Comparison of ENCODE assay signal across 9 mouse cellular contexts in the genomic region with DNA sequence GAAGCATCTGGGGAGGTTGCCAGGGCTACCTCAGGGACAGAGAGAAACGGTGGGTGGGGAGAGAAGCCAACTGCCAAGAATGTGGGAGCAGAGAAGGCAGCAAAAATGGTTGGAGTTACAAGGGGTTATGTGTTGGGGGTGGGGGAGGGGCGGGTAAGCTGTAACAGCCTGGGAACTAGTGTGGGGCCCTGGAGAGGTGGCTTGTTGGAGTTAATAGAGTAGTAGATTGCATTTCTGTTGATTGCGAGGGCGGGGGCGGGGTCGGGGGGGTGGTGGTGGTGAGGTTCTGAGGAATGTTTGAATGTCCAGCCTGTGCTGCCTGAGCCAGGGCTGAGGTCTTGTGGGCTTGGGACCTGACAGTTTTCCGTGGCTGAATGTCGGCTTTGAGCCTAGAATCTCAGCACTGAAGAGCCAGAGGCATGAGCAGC. TPM values are rescaled to one million over a fixed set of nuclear protein-coding genes. Genes with fewer than 3 reads are reported as not detected.
DNase-seq lines count a peak whose midpoint lies in the region; ATAC-seq and TF ChIP-seq lines count a peak whose summit lies in the region.
"Had no signal": no experiment of that assay in that cellular context is flagged by ENCODE, and none has a peak within 500 bp of the region (broad histone marks: within the 10 kb centered on the region; RNA-seq: fewer than 3 reads in every experiment).

No protein-coding gene starts in this region.

- H3K4me1 ChIP-seq in ES-E14 (ENCODE audit: control insufficient read depth in 2 of 2, insufficient read depth in 2 of 2, low read length in 2 of 2, poor library complexity in 1 of 2): peaks cover 0 to 6% of the 10 kb centered on the region in 2 experiments; a peak in 2 of 4 replicates
- peaks cover 16% of the 10 kb centered on the region; the same call in 1 of the 2 replicates for H3K4me1 ChIP-seq in embryonic facial prominence, embryonic 15.5 days
- H3K4me1 ChIP-seq in limb, embryonic 14.5 days (ENCODE audit: control insufficient read depth, insufficient read depth, low read length): peaks cover 12% of the 10 kb centered on the region

- H3K4me2 ChIP-seq in embryonic facial prominence, embryonic 15.5 days (replicated peaks): peak overlapping the region; percentile 19
- H3K4me2 ChIP-seq in limb, embryonic 14.5 days (replicated peaks; ENCODE audit: low read depth, low read length, severe bottlenecking): peak overlapping the region; percentile 16

- H3K36me3 ChIP-seq in ES-E14 (ENCODE audit: control insufficient read depth, insufficient read depth, low read length, poor library complexity, severe bottlenecking): peaks cover 2% of the 10 kb centered on the region; the same call in 1 of the 2 replicates
- H3K36me3 ChIP-seq in embryonic facial prominence, embryonic 15.5 days: peaks cover 8% of the 10 kb centered on the region
- H3K36me3 ChIP-seq in limb, embryonic 14.5 days (ENCODE audit: control insufficient read depth, insufficient read depth, low read length): peaks cover 7% of the 10 kb centered on the region

- H3K27me3 ChIP-seq in embryonic facial prominence, embryonic 15.5 days: no peaks in the 10 kb centered on the region
- no peaks in the 10 kb centered on the region for H3K27me3 ChIP-seq in limb, embryonic 14.5 days (ENCODE audit: control insufficient read depth, insufficient read depth, low read length)

- H3K27ac ChIP-seq in ES-E14 (ENCODE audit: insufficient read depth, low read depth, low read length, poor library complexity, severe bottlenecking): 0 out of 2 replicates have a peak overlapping the region, but pooled peaks have one; percentile 31
- H3K27ac ChIP-seq in embryonic facial prominence, embryonic 15.5 days (replicated peaks): peak overlapping the region; percentile 28; the same call in 1 of the 2 replicates
- H3K27ac ChIP-seq in limb, embryonic 14.5 days (replicated peaks; ENCODE audit: low read depth, low read length): peak overlapping the region; percentile 69

- peak; percentile 47; the same call in 1 of the 2 replicates for ATAC-seq in embryonic facial prominence, embryonic 15.5 days (ENCODE audit: insufficient number of reproducible peaks, low FRiP score, low TSS enrichment, low read depth)
- peak; percentile 61 for ATAC-seq in limb, embryonic 14.5 days (ENCODE audit: low FRiP score, low read depth)

- TF ChIP-seq POLR2A in limb, embryonic 14.5 days (IDR thresholded peaks at IDR 0.05; ENCODE audit: borderline replicate concordance, extremely low read depth, insufficient read depth, insufficient read length): no peak

- intact Hi-C loops in gastrocnemius, postnatal 14 days (cut with DNase I; ENCODE audit: low total_unique reads): no loop called here

- H3K9ac ChIP-seq in ES-E14 (ENCODE audit: insufficient read depth, low read depth, low read length, poor library complexity, severe bottlenecking): no peak overlapping the region
- H3K9ac ChIP-seq in embryonic facial prominence, embryonic 15.5 days: no peak overlapping the region
- no peak overlapping the region for H3K9ac ChIP-seq in limb, embryonic 14.5 days (ENCODE audit: low read depth, low read length, severe bottlenecking)

- H3K4me3 ChIP-seq in ES-E14 (ENCODE audit: insufficient read depth in 1 of 2, low read depth in 1 of 2, low read length in 2 of 2, poor library complexity in 1 of 2, severe bottlenecking in 1 of 2): 0 out of 4 replicates have a peak overlapping the region, but pooled peaks of 1 of the 2 experiments have one; percentile 6
- H3K4me3 ChIP-seq in embryonic facial prominence, embryonic 15.5 days (replicated peaks): no peak overlapping the region
- no peak overlapping the region for H3K4me3 ChIP-seq in limb, embryonic 14.5 days (replicated peaks; ENCODE audit: low read length)

- H3K9me3 ChIP-seq in ES-E14 (ENCODE audit: control insufficient read depth, insufficient read depth, low read depth, low read length): no peaks in the 10 kb centered on the region
- H3K9me3 ChIP-seq in embryonic facial prominence, embryonic 15.5 days (replicated peaks): no peaks in the 10 kb centered on the region
- H3K9me3 ChIP-seq in limb, embryonic 14.5 days (ENCODE audit: control insufficient read depth, low read length): 0 out of 2 replicates have a peak, but pooled peaks cover 3% of the 10 kb centered on the region

- in situ Hi-C loops in ES-E14 (cut with MboI; ENCODE audit: low sequenced_read_pairs in 2 of 2, unreplicated experiment in 2 of 2): no loop called here

- peak; percentile 13 for DNase-seq in gastrocnemius, postnatal 14 days
- DNase-seq in gastrocnemius, adult 18-20 months (ENCODE audit: low spot score): no peak
- no peak for DNase-seq in ES-E14 (ENCODE audit: low read depth, low spot score)
- peak; percentile 30 for DNase-seq in limb, embryonic 14.5 days (ENCODE audit: low spot score)
- no peak for DNase-seq in left cerebral cortex, adult 8-10 months (ENCODE audit: low spot score in 2 of 2)
- no peak for DNase-seq in spleen, postnatal 10 days (ENCODE audit: low spot score in 2 of 2)
- DNase-seq in urinary bladder, postnatal 14 days (ENCODE audit: low spot score): no peak

- WGBS in embryonic facial prominence, embryonic 15.5 days: 14% methylated on average over 8 of the region's 8 CpGs
- WGBS in limb, embryonic 14.5 days: 20% methylated on average over 8 of the region's 8 CpGs

TF ChIP-seq in ES-E14, 5 proteins besides CTCF, POLR2A, EP300 and RAD21:
- no peak for TF ChIP-seq ZC3H11A (IDR thresholded peaks at IDR 0.05; ENCODE audit: borderline replicate concordance, low read depth, low read length)
- TF ChIP-seq ZNF384 (IDR thresholded peaks at IDR 0.05; ENCODE audit: low read depth, low read length): no peak
- no peak for TF ChIP-seq MAFK (IDR thresholded peaks at IDR 0.05; ENCODE audit: insufficient read depth, low read depth, low read length)
- TF ChIP-seq HCFC1 (IDR thresholded peaks at IDR 0.05; ENCODE audit: borderline replicate concordance, insufficient read depth, low read length): no peak
- TF ChIP-seq CHD2 (IDR thresholded peaks at IDR 0.05; ENCODE audit: low read depth, low read length): no peak

RNA-seq across cellular contexts. Expression of a gene that starts 5.5 kb away (rescaled TPM):
- 10 to 100 TPM; 10.2 to 10.3 TPM for total RNA-seq in gastrocnemius, postnatal 14 days (2021)
- total RNA-seq in gastrocnemius, adult 18-20 months (2021): 10 to 100 TPM; 11.0 to 11.8 TPM
- total RNA-seq in ES-E14 (2012; rRNA removed): 21.8 and 29.5 TPM in 2 replicates
- polyA plus RNA-seq in embryonic facial prominence, embryonic 15.5 days (2015; fragmentation: Nextera tagmentation; extraction: Ambion mirVana): 22.6 and 23.4 TPM in 2 replicates
- 10.3 and 14.9 TPM in 2 replicates for polyA plus RNA-seq in limb, embryonic 14.5 days (2012; rRNA removed)
- polyA plus RNA-seq in limb, embryonic 14.5 days (2014; fragmentation: Nextera tagmentation; extraction: Ambion mirVana): 24.4 and 25.2 TPM in 2 replicates
- total RNA-seq in left cerebral cortex, adult 8-10 months (2022): 10 to 100 TPM; 18.9 to 33.0 (median 19.8) TPM

RNA-seq across cellular contexts. Expression of a gene that starts 30.1 kb away (rescaled TPM):
- 10 to 100 TPM; 11.7 to 12.2 TPM for total RNA-seq in gastrocnemius, postnatal 14 days (2021)
- 10 to 100 TPM; 10.8 to 11.0 TPM for total RNA-seq in gastrocnemius, adult 18-20 months (2021)
- total RNA-seq in ES-E14 (2012; rRNA removed): 3.5 and 5.9 TPM in 2 replicates
- polyA plus RNA-seq in embryonic facial prominence, embryonic 15.5 days (2015; fragmentation: Nextera tagmentation; extraction: Ambion mirVana): 21.2 and 24.3 TPM in 2 replicates
- polyA plus RNA-seq in limb, embryonic 14.5 days (2012; rRNA removed): 24.7 and 25.9 TPM in 2 replicates
- 20.6 and 24.8 TPM in 2 replicates for polyA plus RNA-seq in limb, embryonic 14.5 days (2014; fragmentation: Nextera tagmentation; extraction: Ambion mirVana)
- 10 to 100 TPM; 18.7 to 20.9 (median 19.7) TPM for total RNA-seq in left cerebral cortex, adult 8-10 months (2022)

RNA-seq across cellular contexts. Expression of a gene that starts 41.3 kb away (rescaled TPM):
- not detected for total RNA-seq in gastrocnemius, postnatal 14 days (2021)
- total RNA-seq in gastrocnemius, adult 18-20 months (2021): not detected
- 0.58 and 1.7 TPM in 2 replicates for total RNA-seq in ES-E14 (2012; rRNA removed)
- 0.25 and 0.35 TPM in 2 replicates for polyA plus RNA-seq in embryonic facial prominence, embryonic 15.5 days (2015; fragmentation: Nextera tagmentation; extraction: Ambion mirVana)
- polyA plus RNA-seq in limb, embryonic 14.5 days (2012; rRNA removed): 0.27 and 0.55 TPM in 2 replicates
- polyA plus RNA-seq in limb, embryonic 14.5 days (2014; fragmentation: Nextera tagmentation; extraction: Ambion mirVana): 0.65 and 0.96 TPM in 2 replicates
- total RNA-seq in left cerebral cortex, adult 8-10 months (2022): 1 to 10 TPM in 2 of 4 experiments, under 1 TPM in 1, not detected in 1; 0.48 to 1.4 (median 1.1) TPM
- total RNA-seq: liver, adult 2 months had no signal
- polyA plus RNA-seq: liver, adult 2 months had no signal

Comparison
In these comparisons a context has a peak if more than half of its experiments do, and no peak if none do; other contexts are left out.
1. DNase-seq: peak in gastrocnemius, postnatal 14 days (single experiment) and limb, embryonic 14.5 days (single experiment); none in gastrocnemius, adult 18-20 months (single experiment), ES-E14 (single experiment), left cerebral cortex, adult 8-10 months (0 of 2), spleen, postnatal 10 days (0 of 2) and urinary bladder, postnatal 14 days (single experiment).
2. Peak in every context shown above with its lines, with median percentiles within 50 percentile points of each other: H3K27ac ChIP-seq.